Mouse (Mus musculus) left cerebral cortex, adult 18-20 months (tissue): ENCODE results near the gene Tgfb3. TPM values are rescaled to one million over a fixed set of nuclear protein-coding genes. Genes with fewer than 3 reads are reported as not detected.
A peak's percentile ranks its signal among the peaks of the same experiment; 100 is the strongest.

Experiments
- DNase-seq, 2 experiments: peaks; one replicate each; pipeline ENCODE4 v3.0.0; 2021 to 2022; ENCODE audit warnings: low spot score in 2 of 2, mixed read lengths in 1 of 2
- long read RNA-seq, 2 experiments: library from polyadenylated mRNA; stranded (forward); transcript quantifications; one replicate each; pipeline ENCODE4 v2.0.0; 2021
- total RNA-seq, 2 experiments: library from RNA; stranded (reverse); gene quantifications; 2 replicates each; pipeline ENCODE4 v1.2.3; 2021

The Tgfb3 gene
- total RNA-seq = 10 to 100 TPM; 16.4 to 17.9 TPM
- long read RNA-seq, experiment 1, transcript Tgfb3-201 (7 exons, 3,383 nt) = major isoform, 27 of 35 reads
- long read RNA-seq, experiment 1, partial matches to known transcripts = 6 of 35 reads
- long read RNA-seq, experiment 1, other reads (novel, unspliced or antisense) = 2 of 35 reads
- long read RNA-seq, experiment 2, transcript Tgfb3-201 (7 exons, 3,383 nt) = major isoform, 17 of 20 reads
- long read RNA-seq, experiment 2, partial matches to known transcripts = 1 of 20 reads
- long read RNA-seq, experiment 2, other reads (novel, unspliced or antisense) = 2 of 20 reads

GRCm38 (mm10) chr12:86078553-86079201 is at the start of gene Tgfb3:
Tgfb3 (minus strand) TSS chr12:86079041.
- DNase-seq = peak; percentile 37 to 58

DNA sequence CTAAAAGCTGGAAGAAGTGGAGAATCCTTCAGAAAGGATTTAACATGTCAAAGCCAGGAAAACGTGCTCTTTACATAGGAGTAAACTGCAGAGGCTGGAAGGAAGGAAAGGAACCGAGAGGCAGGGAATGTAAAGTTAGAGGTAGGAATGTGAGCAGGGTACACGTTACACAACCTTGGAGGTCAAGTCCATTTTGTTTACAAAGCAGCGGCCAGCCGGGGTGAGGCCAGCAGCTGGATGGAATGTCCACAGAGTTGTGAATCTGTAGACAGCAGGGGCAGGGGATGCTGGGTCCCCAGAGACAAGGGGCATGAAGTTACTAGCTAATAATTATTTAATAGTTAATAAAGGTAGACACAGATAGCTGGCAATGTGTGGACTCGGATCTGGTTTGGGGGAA is 49.3 kb upstream of the Tgfb3 start:
- DNase-seq = no peak

DNA sequence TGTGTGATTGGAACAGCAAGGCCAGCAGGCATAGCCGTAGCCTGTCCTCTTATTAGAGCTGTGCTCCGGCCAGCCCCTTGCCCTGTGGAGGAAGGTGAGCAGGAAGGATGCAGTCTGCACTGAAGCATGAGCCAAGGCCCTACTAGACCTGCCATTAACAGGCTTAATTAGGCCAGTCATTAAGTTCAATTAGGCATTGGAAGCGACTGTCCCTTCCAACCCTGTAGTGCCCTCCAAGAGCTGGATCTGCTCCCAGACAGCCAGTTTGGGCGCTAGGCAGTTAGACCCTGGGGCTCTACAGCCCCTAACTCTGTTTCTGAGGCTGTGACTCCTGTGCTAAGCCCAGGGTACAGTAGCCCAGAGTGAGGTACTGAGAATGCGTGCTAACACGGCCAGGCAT is 45.2 kb upstream of the Tgfb3 start:
- DNase-seq = no peak

- DNase-seq = no peak
Measured at GRCm38 (mm10) chr12:86116295-86116835, 37.5 kb upstream of the Tgfb3 start.

DNA sequence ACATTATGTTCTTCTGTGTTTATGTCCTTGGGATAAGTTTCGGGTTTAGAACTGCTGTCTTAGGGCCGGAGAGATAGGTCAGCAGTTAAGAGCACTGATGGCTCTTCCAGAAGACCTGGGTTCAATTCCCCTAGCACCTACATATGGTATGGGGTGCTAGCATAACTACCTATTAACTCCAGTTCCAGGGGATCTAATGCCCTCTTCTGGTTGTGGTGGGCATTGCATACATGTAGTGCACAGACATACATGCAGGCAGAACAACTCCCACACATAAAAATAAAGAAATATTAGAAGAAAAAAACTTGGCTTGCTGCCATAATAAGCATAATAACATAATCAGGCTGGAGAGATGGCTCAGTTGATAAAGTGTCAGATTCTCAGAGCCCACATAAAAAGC is 31.8 kb upstream of the Tgfb3 start:
- DNase-seq = no peak

DNA sequence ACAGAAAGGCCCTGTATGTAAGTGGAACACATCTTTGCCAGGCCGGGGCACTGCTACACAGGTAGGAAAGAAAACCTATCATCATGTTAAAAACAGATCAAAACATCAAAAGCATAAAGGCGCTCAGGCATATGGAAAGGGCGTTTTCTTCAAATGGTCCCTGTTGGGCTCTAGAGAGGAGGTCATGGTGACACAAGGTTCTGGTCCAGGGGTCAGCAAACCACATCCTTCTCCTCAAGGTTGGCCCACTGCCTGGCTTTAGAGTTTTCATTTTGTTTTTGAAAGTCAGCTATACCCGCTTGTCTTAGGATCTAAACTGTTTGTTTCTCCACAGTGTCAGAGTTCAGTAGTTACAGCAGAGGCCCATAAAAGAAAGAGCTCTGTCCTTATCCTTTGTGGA is 30.7 kb upstream of the Tgfb3 start:
- DNase-seq = no peak

- no peak for DNase-seq
Measured at GRCm38 (mm10) chr12:86107645-86108044, 28.8 kb upstream of the Tgfb3 start.

DNA sequence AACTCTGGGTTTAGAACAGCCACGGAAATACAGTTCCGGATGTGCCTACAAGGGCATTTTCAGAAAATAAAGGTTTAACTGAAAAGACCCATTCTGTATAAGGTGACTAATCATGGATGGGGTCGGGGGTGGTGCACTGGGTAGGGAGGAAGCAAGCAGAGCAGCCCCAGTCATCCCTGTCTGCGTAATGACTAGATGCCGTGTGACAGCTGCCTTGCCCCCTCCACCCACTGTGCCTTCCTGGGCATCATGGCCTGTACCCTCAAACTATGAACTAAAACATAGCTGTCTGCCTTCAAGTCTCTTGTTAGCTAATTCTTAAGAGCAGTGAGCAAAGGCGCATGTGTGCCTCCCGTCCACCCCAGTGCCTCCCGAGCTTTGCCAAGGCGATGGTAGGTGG is 27.2 kb upstream of the Tgfb3 start:
- no peak for DNase-seq

- DNase-seq = no peak
Measured at GRCm38 (mm10) chr12:86105546-86105945, 26.7 kb upstream of the Tgfb3 start.

DNA sequence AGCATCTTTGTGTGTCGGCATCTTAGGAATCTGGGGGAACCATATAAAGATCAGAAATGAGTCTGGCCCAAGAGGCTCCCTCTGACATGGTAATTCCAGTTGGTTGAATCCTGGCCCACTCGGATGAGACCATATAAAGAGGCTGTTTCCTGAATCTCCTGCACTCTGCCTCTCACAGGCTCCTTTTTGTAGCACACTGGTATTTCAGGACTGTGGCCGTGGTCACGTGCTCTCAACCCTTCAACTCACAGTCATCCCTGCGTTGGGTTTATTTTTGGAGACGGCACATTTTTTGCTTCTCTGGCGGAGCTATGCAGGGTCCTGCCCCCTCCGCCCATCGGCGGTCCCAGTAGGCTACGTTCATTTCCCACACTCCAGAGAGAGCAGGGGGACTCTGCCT is 25.5 kb upstream of the Tgfb3 start:
- no peak for DNase-seq

DNA sequence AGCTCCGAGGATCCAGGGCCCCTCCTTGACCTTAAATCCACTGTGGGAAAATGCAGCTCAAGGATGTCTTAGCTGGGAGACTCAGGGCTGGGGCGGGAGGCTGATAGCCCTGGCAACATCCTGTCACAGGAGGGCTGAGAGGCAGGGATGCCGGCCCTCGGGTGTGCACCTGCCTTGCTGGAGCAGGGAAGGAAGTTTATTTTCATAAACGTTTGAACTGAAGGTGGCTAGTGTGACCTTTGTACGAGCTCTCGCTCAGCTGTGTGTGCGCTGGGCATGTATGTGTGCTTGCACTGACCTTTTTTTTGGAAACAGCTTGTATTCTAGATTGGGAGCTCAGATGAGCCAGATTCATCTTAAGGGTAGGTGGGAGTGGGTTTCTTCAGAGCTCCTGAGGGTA is 25.0 kb upstream of the Tgfb3 start:
- DNase-seq = no peak

DNA sequence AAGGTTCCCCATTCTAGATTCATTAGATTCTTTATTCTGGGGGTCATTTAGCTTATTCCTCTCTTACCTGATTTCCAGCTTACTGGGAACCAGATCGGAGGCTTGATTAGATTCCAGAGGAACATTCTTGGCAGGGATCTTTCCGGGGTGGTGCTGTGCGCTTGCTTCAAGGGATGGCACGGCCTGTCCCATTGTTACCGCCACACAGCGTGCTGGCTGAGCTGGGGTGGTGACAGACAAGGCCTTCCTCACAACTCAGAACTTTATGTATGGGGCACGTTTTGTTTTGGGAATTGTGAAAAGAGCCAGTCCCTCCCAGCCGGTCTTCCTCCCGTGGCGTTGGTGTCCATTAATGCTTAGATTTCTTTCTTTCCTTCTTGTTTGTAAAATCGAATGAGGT is 24.6 kb upstream of the Tgfb3 start:
- DNase-seq = peak in 1 of 2 experiments; percentile 30

GRCm38 (mm10) chr12:86102686-86103085 is 23.8 kb upstream of the Tgfb3 start:
- DNase-seq = no peak

- no peak for DNase-seq
Measured at GRCm38 (mm10) chr12:86100711-86101110, 21.9 kb upstream of the Tgfb3 start.

GRCm38 (mm10) chr12:86097781-86098180 is 18.9 kb upstream of the Tgfb3 start:
- DNase-seq = no peak

- no peak for DNase-seq
Measured at GRCm38 (mm10) chr12:86095806-86096205, 17.0 kb upstream of the Tgfb3 start.

GRCm38 (mm10) chr12:86094075-86094474 is 15.2 kb upstream of the Tgfb3 start:
- no peak for DNase-seq

GRCm38 (mm10) chr12:86091601-86092132 is 12.8 kb upstream of the Tgfb3 start:
- DNase-seq = no peak

GRCm38 (mm10) chr12:86090764-86091163 is 11.9 kb upstream of the Tgfb3 start:
- no peak for DNase-seq

DNA sequence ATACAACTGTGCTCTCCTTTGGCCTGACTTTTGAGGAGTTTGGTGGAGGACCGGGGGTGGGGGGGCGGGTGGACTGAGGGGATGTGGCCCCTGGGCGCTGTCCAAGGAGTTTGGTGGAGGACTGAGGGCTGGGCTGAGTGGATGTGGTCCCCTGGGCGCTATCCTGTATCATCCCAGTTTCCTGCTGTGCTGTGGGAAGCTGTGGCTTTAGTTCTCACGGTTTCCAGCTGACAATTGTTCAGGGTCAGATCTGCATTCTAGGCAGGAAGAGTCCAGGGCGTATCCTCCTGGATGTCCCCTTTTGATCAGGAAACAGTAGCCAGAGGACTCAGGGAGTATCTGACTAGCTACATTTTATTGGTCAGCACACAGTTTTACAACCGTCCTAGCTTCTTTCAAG is 9.2 kb upstream of the Tgfb3 start:
- no peak for DNase-seq

- DNase-seq = no peak
Measured at GRCm38 (mm10) chr12:86086550-86086949, 7.7 kb upstream of the Tgfb3 start.

- peak; percentile 50 to 63 for DNase-seq
Measured at GRCm38 (mm10) chr12:86085873-86086272, 7.0 kb upstream of the Tgfb3 start.
